Mouse (Mus musculus) Patski (cell line): Measurements from ENCODE around the gene Ubl3. TPM values are rescaled to one million over a fixed set of nuclear protein-coding genes. Genes with fewer than 3 reads are reported as not detected.

Experiments
- ATAC-seq: fragments of 100-300 bp; one replicate; pipeline ENCODE4 v1.8.0; 2021
- CTCF ChIA-PET: fragments of 350-600 bp; sonication (Branson Sonifier 250); formaldehyde crosslinking; loops from one replicate; lab custom pipeline; 2022; ENCODE audit warnings: inconsistent platforms; lab: Charles Lee
- POLR2A ChIA-PET: fragments of 350-600 bp; sonication (Branson Sonifier 250); formaldehyde crosslinking; loops from one replicate; lab custom pipeline; 2022; ENCODE audit warnings: antibody characterized with exemption, inconsistent platforms; lab: Charles Lee
- DNase-seq: peaks from one replicate; pipeline ENCODE4 v3.0.0-alpha.2; 2011; ENCODE audit warnings: low read depth, low spot score
- H3K27me3 ChIP-seq: fragments of 371-371 bp; one replicate; pipeline ENCODE4 v1.5.1; 2021
- CTCF ChIP-seq: fragments of 100-300 bp; IDR thresholded peaks from one replicate; pipeline ENCODE4 v1.5.1; 2021
- in situ Hi-C: fragments of 300-500 bp; cut with MboI; formaldehyde crosslinking; loops from 3 replicates; pipeline ENCODE4 v1.11.1; 2018; ENCODE audit warnings: low pct_unique_long_range_greater_than_20kb, mixed read lengths
- polyA plus RNA-seq: library from polyadenylated mRNA; unstranded; gene quantifications from one replicate; pipeline ENCODE4 v1.2.3, GENCODE M21; 2021

Ubl3 gene
- polyA plus RNA-seq, 1 experiment from 2014 or later, result 131 TPM

GRCm38 (mm10) chr5:148588142-148588650, 35.6 kb upstream of the Ubl3 start:
- no peak for ATAC-seq
- DNase-seq, result no peak
- in situ Hi-C loops, result no loop called here
- POLR2A ChIA-PET, result interaction anchor here (0.5 kb wide), 1 partner anchor 69 kb away, joined by 3 read pairs; no protein-coding TSS in a partner anchor
- no peak for TF ChIP-seq CTCF
- H3K27me3 ChIP-seq, result no peaks in the 10 kb centered on the region
- CTCF ChIA-PET, result interaction anchor here (0.6 to 1.4 kb wide), 4 partner anchors 13 to 227 kb away, joined by 3 read pairs; no protein-coding TSS in a partner anchor

DNA sequence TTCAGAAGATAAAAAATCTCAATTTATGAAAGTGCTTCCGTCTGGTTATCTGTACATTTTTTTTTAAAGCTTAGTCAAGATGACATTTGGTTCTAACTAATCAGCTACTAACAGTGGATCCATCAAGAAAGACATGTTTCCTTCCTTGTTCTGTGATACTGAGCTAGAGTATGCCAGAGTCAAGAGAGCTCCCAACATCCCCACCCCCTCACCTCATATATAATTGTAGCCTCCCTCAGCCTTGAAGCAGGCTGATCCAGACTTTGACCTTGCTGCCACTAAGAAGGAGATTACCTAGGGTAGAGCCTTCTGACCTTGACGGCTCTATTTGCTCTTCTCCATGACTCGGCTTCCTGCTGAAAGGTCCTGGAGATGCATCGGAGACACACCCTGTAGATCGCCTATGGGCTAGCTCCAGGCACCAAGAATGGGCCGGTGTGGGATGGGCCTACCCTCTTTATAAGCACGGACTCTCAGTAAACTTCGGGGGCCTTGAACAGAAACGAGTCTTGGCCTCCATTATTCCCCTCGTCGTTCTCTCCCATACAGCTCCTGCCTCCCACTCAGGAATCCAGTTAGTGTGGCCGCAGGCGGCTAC, 27.9 kb upstream of the Ubl3 start:
- POLR2A ChIA-PET, result no interaction called here
- in situ Hi-C loops, result no loop called here
- no peak for DNase-seq
- H3K27me3 ChIP-seq, result no peaks in the 10 kb centered on the region
- no peak for ATAC-seq
- CTCF ChIA-PET, result interaction anchor here (1.1 to 2.0 kb wide), 2 partner anchors 9 to 12 kb away, joined by 3 to 5 read pairs; no protein-coding TSS in a partner anchor
- no peak for TF ChIP-seq CTCF

DNA sequence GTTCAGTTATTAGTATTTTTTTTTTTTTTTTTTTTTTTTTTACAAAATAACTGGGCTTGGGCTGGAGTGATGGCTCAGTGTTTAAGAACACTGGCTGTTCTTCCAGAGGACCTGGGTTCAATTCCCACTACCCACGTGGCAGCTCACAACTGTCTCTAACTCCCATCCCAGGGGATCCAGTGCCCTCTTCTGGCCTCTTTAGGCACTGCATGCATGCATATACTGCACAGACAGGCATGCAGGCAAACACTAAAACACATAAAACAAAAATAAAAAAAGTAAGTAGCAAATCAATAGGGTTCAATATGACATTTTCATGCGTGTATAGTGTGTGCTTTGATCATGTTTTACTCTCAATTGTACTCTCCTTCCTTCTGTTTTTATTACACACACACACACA, 26.6 kb upstream of the Ubl3 start:
- DNase-seq (no peak), ATAC-seq (no peak)
- ChIA-PET POLR2A (no interaction called here), CTCF (no interaction called here)
- TF ChIP-seq CTCF, result peak; percentile 41
- in situ Hi-C loops, result no loop called here
- no peaks in the 10 kb centered on the region for H3K27me3 ChIP-seq

DNA sequence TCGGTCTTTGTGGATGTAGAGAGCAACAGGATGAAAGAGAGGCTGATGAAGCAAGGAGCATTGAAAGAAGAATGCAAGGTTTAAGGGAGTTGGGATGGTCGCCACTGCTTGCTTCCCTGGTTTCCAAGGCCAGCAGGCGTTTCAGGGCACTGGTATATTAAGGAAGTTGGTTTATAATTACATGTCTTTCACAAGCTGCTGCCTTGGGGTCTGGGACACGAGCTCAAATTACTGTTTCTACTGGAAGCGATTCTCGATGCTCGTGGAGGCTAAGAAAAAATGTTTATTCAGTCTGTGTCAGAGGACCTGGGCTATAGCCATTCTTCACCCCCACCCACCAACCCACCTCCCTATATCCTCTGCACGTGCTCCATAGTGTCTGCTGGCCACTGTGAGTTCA, 25.8 kb upstream of the Ubl3 start:
- H3K27me3 ChIP-seq, result no peaks in the 10 kb centered on the region
- ATAC-seq (no peak), DNase-seq (no peak)
- ChIA-PET POLR2A (no interaction called here), CTCF (interaction anchor here (1.1 kb wide), 1 partner anchor 25 kb away, joined by 3 read pairs; no protein-coding TSS in a partner anchor)
- no peak for TF ChIP-seq CTCF
- in situ Hi-C loops, result no loop called here

DNA sequence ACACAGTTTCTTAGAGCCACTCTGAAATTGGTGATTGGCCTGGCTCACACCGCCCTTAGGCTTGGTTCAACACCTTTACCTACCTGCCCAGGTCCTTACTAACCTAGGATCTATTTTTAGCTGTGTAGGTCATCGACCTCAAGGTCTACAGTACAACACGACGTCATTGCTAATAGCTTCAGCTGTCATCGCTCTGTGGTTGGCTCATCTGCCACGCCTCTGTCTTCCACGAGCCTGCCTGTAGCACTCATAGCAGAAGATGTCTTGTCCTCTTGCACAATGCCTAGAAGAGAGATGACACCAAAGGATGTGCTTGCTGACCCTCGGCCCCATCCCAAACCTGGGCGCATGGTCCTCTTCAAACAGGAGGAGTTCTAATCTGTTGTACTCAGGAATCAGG, 24.7 kb upstream of the Ubl3 start:
- in situ Hi-C loops, result no loop called here
- H3K27me3 ChIP-seq, result no peaks in the 10 kb centered on the region
- ATAC-seq (no peak), DNase-seq (no peak)
- ChIA-PET CTCF (interaction anchor here (0.9 kb wide), 1 partner anchor 16 kb away, joined by 3 read pairs; no protein-coding TSS in a partner anchor), POLR2A (no interaction called here)
- TF ChIP-seq CTCF, result no peak

DNA sequence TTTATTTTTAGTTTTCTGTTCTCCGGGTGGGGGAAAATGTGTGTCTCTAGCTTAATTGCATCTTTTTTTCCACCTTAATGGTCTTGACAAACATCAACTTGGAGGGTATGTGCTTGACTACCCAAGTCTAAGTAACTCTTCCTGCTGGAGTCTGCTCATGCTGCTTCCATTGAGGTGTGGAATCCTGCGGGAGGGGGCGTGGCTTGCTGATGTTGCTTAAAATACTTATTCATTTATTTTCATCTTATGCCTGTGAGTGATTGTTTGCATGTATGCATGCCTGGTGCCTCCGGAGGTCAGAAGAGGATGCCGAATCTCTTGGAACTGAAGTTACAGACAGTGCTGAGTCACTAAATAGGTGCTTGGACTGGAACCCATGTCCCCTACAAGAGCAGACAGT, 22.6 kb upstream of the Ubl3 start:
- CTCF ChIA-PET, result interaction anchor here (1.4 kb wide), 1 partner anchor 14 kb away, joined by 3 read pairs; no protein-coding TSS in a partner anchor
- POLR2A ChIA-PET, result no interaction called here
- in situ Hi-C loops, result no loop called here
- ATAC-seq (no peak), DNase-seq (no peak)
- TF ChIP-seq CTCF, result no peak
- H3K27me3 ChIP-seq, result no peaks in the 10 kb centered on the region

GRCm38 (mm10) chr5:148572676-148573075, 20.1 kb upstream of the Ubl3 start:
- no peak for DNase-seq
- H3K27me3 ChIP-seq, result no peaks in the 10 kb centered on the region
- no peak for ATAC-seq
- in situ Hi-C loops, result no loop called here
- no peak for TF ChIP-seq CTCF
- POLR2A ChIA-PET, result no interaction called here
- CTCF ChIA-PET, result interaction anchor here (1.0 to 1.1 kb wide), 2 partner anchors 9 to 37 kb away, joined by 3 read pairs; no protein-coding TSS in a partner anchor

DNA sequence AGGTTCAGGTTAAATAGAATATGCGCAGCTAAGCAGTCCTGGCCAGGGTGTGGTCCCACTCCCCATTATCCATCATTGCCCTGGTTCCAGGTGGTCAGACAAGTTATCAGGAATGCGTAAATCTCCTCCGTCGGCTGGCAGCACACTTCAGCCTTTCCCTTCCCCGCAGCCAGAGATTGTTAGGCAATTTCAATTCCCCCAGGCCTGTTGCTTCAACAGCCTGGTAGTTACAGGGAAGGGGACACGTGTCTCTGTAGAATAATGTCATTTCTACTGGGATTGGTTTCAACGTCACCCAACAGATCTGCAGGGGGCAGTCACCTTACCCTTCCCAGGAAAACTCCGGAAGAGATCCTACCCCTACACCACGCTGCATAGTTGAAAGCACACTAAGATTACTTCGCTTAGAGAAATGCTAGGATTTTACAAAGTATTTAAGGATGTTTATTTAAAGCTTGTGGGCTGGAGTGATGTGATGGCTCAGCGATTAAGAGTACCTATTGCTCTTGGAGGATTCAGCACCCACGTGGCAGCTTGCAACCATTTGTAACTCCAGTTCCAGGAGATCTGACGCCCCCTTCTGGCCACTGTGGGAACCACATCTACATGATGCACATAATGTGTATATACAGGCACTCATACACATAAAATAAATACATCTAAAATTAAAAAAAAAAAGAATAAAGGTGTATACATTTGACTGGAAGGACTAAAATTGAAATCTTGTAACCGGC, 18.1 kb upstream of the Ubl3 start:
- ChIA-PET POLR2A (interaction anchor here (0.7 kb wide), 1 partner anchor 31 kb away, joined by 4 read pairs; no protein-coding TSS in a partner anchor), CTCF (interaction anchor here (0.8 to 1.4 kb wide), 10 partner anchors 10 to 218 kb away, joined by 3 to 4 read pairs (median 3); partner anchors contain the start of gene Ubl3)
- peak; percentile 78 for TF ChIP-seq CTCF
- H3K27me3 ChIP-seq, result no peaks in the 10 kb centered on the region
- DNase-seq (no peak), ATAC-seq (peak; percentile 71)
- in situ Hi-C loops, result no loop called here

DNA sequence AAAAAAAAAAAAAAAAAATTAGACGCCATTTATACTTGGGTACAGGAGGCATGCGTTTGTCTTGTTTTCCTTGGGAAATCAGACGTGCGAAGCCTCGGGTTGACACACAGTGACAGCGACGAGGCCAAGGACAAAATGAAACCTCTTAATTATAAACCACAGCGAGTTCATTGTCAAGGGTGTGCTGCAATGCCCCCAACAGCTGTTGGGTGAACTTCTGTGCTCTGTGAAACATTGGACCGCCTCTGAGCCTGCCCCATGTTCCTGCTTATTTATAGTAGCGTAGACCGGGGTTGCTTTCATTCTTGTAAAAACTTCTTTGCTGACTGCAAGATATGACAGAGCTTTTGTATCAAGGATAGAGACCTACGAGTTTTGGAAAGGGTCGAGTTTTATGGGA, 16.9 kb upstream of the Ubl3 start:
- no peak for ATAC-seq
- DNase-seq, result no peak
- CTCF ChIA-PET, result interaction anchor here (1.1 to 1.2 kb wide), 2 partner anchors 12 to 28 kb away, joined by 3 to 4 read pairs; no protein-coding TSS in a partner anchor
- in situ Hi-C loops, result no loop called here
- no peak for TF ChIP-seq CTCF
- POLR2A ChIA-PET, result interaction anchor here (0.6 to 1.4 kb wide), 2 partner anchors 17 to 239 kb away, joined by 3 to 8 read pairs; partner anchors contain the start of gene Ubl3
- H3K27me3 ChIP-seq, result no peaks in the 10 kb centered on the region

DNA sequence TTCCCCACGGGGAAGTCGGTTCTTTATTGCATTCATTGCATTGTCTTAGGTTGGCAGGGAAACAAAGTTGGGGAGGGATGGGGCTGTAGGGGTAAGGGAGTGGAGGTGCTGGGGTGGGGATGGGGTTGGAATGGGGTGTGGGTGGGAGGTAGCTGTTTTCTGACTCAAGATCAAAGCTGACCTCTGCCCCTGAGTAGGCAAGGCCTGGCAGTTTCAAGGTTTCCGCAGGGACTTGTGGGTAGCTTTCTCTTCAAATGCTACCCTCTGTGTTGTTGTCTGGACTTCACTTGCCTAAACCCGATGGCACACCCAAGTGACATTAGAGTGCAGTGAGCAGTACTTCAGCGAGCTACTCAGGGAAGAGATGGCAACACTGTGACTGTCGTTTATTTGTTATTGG, 13.0 kb upstream of the Ubl3 start:
- no peak for TF ChIP-seq CTCF
- ATAC-seq (no peak), DNase-seq (no peak)
- in situ Hi-C loops, result no loop called here
- no peaks in the 10 kb centered on the region for H3K27me3 ChIP-seq
- ChIA-PET POLR2A (interaction anchor here (0.7 kb wide), 1 partner anchor 143 kb away, joined by 3 read pairs; no protein-coding TSS in a partner anchor), CTCF (no interaction called here)
